Mouse (Mus musculus): ENCODE data around the gene Pdzd11. TPM values are rescaled to one million over a fixed set of nuclear protein-coding genes. Genes with fewer than 3 reads are reported as not detected.

Pdzd11 gene
- total and polyA plus RNA-seq, 3 experiments, result 41.3 to 66.5 TPM; not detected in 1

DNA sequence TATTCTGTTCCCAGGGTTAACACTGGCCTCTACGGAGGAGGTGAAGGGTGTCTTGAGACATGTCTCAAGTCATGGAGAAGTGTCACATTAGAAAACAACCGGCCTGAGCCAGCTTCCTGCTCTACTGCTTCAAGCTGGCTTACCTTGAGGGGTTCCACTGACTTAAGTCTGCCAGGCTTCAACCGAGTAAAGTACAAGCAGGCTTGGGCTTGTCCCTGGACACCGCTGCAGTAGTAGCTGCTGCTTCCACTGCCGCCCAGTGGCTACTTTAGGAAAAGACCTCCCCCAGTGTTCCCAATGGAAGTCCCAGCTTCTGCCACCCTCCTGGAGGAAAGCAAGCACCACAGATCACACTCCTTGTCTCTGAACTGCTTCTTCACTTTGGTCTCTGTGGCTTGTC is 28.9 kb downstream of the Pdzd11 start:
- no peak for DNase-seq (ENCODE audit: low read depth, low spot score)

DNA sequence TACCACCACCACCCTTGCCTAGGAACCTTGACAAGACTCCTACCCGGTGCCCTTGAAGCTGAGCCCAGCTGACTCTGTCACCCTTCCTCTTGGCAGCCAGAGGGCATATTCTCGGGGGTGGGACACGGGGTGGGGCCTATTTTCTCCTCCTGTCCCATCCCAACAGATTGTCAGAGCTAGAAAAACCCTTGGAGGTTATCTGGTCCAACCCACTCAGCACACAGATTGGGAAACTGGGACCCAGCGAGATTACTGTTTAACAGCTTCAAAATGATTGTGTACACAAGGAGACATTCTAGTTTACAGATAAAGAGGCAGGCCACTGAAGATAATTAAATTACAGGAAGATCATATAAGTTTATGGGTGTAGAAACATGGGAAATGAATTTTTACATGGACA is 31.6 kb downstream of the Pdzd11 start, which contains the start of gene P2ry4:
Gene P2ry4, minus strand, starts transcription at position 79 of the 400 bp plus-strand sequence.
- DNase-seq (ENCODE audit: low read depth, low spot score), result no peak
- Histone ChIP-seq H3K27ac (ENCODE audit: control insufficient read depth, low read depth, low read length) (no peak within 1 kb of the TSS), H3K27me3 (ENCODE audit: control insufficient read depth in 1 of 2, insufficient read depth in 2 of 2, low read length in 2 of 2) (no peaks in the 10 kb centered on the region), H3K9me3 (replicated peaks; ENCODE audit: insufficient read depth, low read length) (no peaks in the 10 kb centered on the region), H3K4me1 (ENCODE audit: control insufficient read depth in 1 of 2, insufficient read depth in 2 of 2, low read length in 2 of 2) (no peaks in the 10 kb centered on the region), H3K9ac (ENCODE audit: control insufficient read depth, low read depth, low read length, poor library complexity, severe bottlenecking) (no peak within 1 kb of the TSS), H3K36me3 (ENCODE audit: control insufficient read depth in 1 of 2, insufficient read depth in 2 of 2, low read length in 2 of 2) (no peaks in the 10 kb centered on the region), H3K4me3 (ENCODE audit: control insufficient read depth in 1 of 2, insufficient read depth in 1 of 2, low read depth in 2 of 2, low read length in 2 of 2) (no peak within 1 kb of the TSS), H3K79me2 (ENCODE audit: control insufficient read depth, insufficient read depth, low read length, poor library complexity) (no peaks in the 10 kb centered on the region)
- no peak for TF ChIP-seq UBTF (IDR thresholded peaks at IDR 0.05; ENCODE audit: borderline replicate concordance, insufficient read depth, low read depth, low read length)
- TF ChIP-seq MAFK (IDR thresholded peaks at IDR 0.05; ENCODE audit: borderline replicate concordance, low read depth, low read length), result no peak
- TF ChIP-seq MEF2A (IDR thresholded peaks at IDR 0.05; ENCODE audit: extremely low read depth, insufficient replicate concordance, low read depth, low read length, poor library complexity, severe bottlenecking), result no peak
- TF ChIP-seq RAD21 (IDR thresholded peaks at IDR 0.05; ENCODE audit: low read depth, low read length), result no peak
- TF ChIP-seq MAX (IDR thresholded peaks at IDR 0.05; ENCODE audit: low read length), result no peak
- TF ChIP-seq TAL1 (IDR thresholded peaks at IDR 0.05; ENCODE audit: low read length), result no peak
- no peak for TF ChIP-seq ETS1 (IDR thresholded peaks at IDR 0.05; ENCODE audit: low read depth, low read length)
- no peak for TF ChIP-seq CHD1 (IDR thresholded peaks at IDR 0.05; ENCODE audit: low read depth, low read length)
- TF ChIP-seq ZKSCAN1 (IDR thresholded peaks at IDR 0.05; ENCODE audit: low read depth, low read length), result no peak
- no peak for TF ChIP-seq RCOR1 (IDR thresholded peaks at IDR 0.05; ENCODE audit: low read depth, low read length)
- no peak for TF ChIP-seq KAT2A (conservative IDR thresholded peaks at IDR 0.05; ENCODE audit: low read depth, low read length)
- TF ChIP-seq USF2 (IDR thresholded peaks at IDR 0.05; ENCODE audit: borderline replicate concordance in 1 of 2, insufficient read depth in 1 of 2, low read depth in 1 of 2, low read length in 2 of 2), result no peak
- no peak for TF ChIP-seq GABPA (IDR thresholded peaks at IDR 0.05; ENCODE audit: low read depth, low read length)
- TF ChIP-seq POLR2AphosphoS2 (IDR thresholded peaks at IDR 0.05; ENCODE audit: low read length), result no peak
- no peak for TF ChIP-seq MAZ (IDR thresholded peaks at IDR 0.05; ENCODE audit: low read depth, low read length)
- no peak for TF ChIP-seq NRF1 (IDR thresholded peaks at IDR 0.05; ENCODE audit: insufficient read depth, low read depth, low read length, poor library complexity, severe bottlenecking)
- TF ChIP-seq CHD2 (IDR thresholded peaks at IDR 0.05; ENCODE audit: low read length), result no peak
- TF ChIP-seq MYC (IDR thresholded peaks at IDR 0.05; ENCODE audit: low read depth, low read length), result no peak

More for the DNA sequence above, 28.9 kb downstream of the Pdzd11 start:
- H3K27me3 ChIP-seq (ENCODE audit: control insufficient read depth in 1 of 2, insufficient read depth in 2 of 2, low read length in 2 of 2), result no peaks in the 10 kb centered on the region
- no peak overlapping the region for H3K4me3 ChIP-seq (ENCODE audit: control insufficient read depth in 1 of 2, insufficient read depth in 1 of 2, low read depth in 2 of 2, low read length in 2 of 2)
- no peaks in the 10 kb centered on the region for H3K4me1 ChIP-seq (ENCODE audit: control insufficient read depth in 1 of 2, insufficient read depth in 2 of 2, low read length in 2 of 2)
- H3K9ac ChIP-seq (ENCODE audit: control insufficient read depth, low read depth, low read length, poor library complexity, severe bottlenecking), result no peak overlapping the region
- no peaks in the 10 kb centered on the region for H3K36me3 ChIP-seq (ENCODE audit: control insufficient read depth in 1 of 2, insufficient read depth in 2 of 2, low read length in 2 of 2)
- no peaks in the 10 kb centered on the region for H3K9me3 ChIP-seq (replicated peaks; ENCODE audit: insufficient read depth, low read length)
- TF ChIP-seq SMC3 (IDR thresholded peaks at IDR 0.05; ENCODE audit: low read depth, low read length) (peak; percentile 41), RAD21 (IDR thresholded peaks at IDR 0.05; ENCODE audit: low read depth, low read length) (peak; percentile 21), UBTF (IDR thresholded peaks at IDR 0.05; ENCODE audit: borderline replicate concordance, insufficient read depth, low read depth, low read length) (no peak), CTCF (IDR thresholded peaks at IDR 0.05 in 2 of 3, conservative IDR thresholded peaks at IDR 0.05 in 1 of 3; ENCODE audit: control insufficient read depth in 1 of 3, insufficient read depth in 1 of 3, low read depth in 2 of 3, low read length in 3 of 3, poor library complexity in 1 of 3, severe bottlenecking in 1 of 3) (peak in 2 of 3 experiments; percentile 25 to 42; a peak in 4 of 6 replicates)
- H3K79me2 ChIP-seq (ENCODE audit: control insufficient read depth, insufficient read depth, low read length, poor library complexity), result no peaks in the 10 kb centered on the region
- no peak overlapping the region for H3K27ac ChIP-seq (ENCODE audit: control insufficient read depth, low read depth, low read length)

Other genes starting within 250 kb of the Pdzd11 start
- not detected in 2 replicates for gene Otud6a, start 197.6 kb downstream of the Pdzd11 start, total RNA-seq (2012; rRNA removed)
- not detected for gene Otud6a, start 197.6 kb downstream of the Pdzd11 start, polyA plus RNA-seq (2012; ENCODE audit: insufficient read depth in 1 of 2, insufficient read length in 2 of 2, low read depth in 1 of 2, low replicate concordance in 2 of 2, missing spikeins in 1 of 2)
- gene Awat2, start 183.9 kb downstream of the Pdzd11 start, total RNA-seq (2012; rRNA removed), result 0.65 and 0.78 TPM in 2 replicates
- under 1 TPM in 1 of 2 experiments, not detected in 1; 0.95 TPM for gene Awat2, start 183.9 kb downstream of the Pdzd11 start, polyA plus RNA-seq (2012; ENCODE audit: insufficient read depth in 1 of 2, insufficient read length in 2 of 2, low read depth in 1 of 2, low replicate concordance in 2 of 2, missing spikeins in 1 of 2)
- gene Igbp1, start 132.3 kb downstream of the Pdzd11 start, total RNA-seq (2012; rRNA removed), result 77.8 and 79.4 TPM in 2 replicates
- gene Igbp1, start 132.3 kb downstream of the Pdzd11 start, polyA plus RNA-seq (2012; ENCODE audit: insufficient read depth in 1 of 2, insufficient read length in 2 of 2, low read depth in 1 of 2, low replicate concordance in 2 of 2, missing spikeins in 1 of 2), result 10 to 100 TPM in 1 of 2 experiments, not detected in 1; 92.1 TPM
- not detected in 2 replicates for gene Dgat2l6, start 101.7 kb downstream of the Pdzd11 start, total RNA-seq (2012; rRNA removed)
- gene Dgat2l6, start 101.7 kb downstream of the Pdzd11 start, polyA plus RNA-seq (2012; ENCODE audit: insufficient read depth in 1 of 2, insufficient read length in 2 of 2, low read depth in 1 of 2, low replicate concordance in 2 of 2, missing spikeins in 1 of 2), result not detected
- not detected in 2 replicates for gene Awat1, start 54.3 kb downstream of the Pdzd11 start, total RNA-seq (2012; rRNA removed)
- not detected for gene Awat1, start 54.3 kb downstream of the Pdzd11 start, polyA plus RNA-seq (2012; ENCODE audit: insufficient read depth in 1 of 2, insufficient read length in 2 of 2, low read depth in 1 of 2, low replicate concordance in 2 of 2, missing spikeins in 1 of 2)
- not detected in 2 replicates for gene P2ry4, start 31.7 kb downstream of the Pdzd11 start, total RNA-seq (2012; rRNA removed)
- not detected for gene P2ry4, start 31.7 kb downstream of the Pdzd11 start, polyA plus RNA-seq (2012; ENCODE audit: insufficient read depth in 1 of 2, insufficient read length in 2 of 2, low read depth in 1 of 2, low replicate concordance in 2 of 2, missing spikeins in 1 of 2)
- gene Arr3, start 21.1 kb downstream of the Pdzd11 start, total RNA-seq (2012; rRNA removed), result not detected in 2 replicates
- not detected for gene Arr3, start 21.1 kb downstream of the Pdzd11 start, polyA plus RNA-seq (2012; ENCODE audit: insufficient read depth in 1 of 2, insufficient read length in 2 of 2, low read depth in 1 of 2, low replicate concordance in 2 of 2, missing spikeins in 1 of 2)
- gene Kif4, start 831 bp downstream of the Pdzd11 start, total RNA-seq (2012; rRNA removed), result 30.2 and 31.1 TPM in 2 replicates
- gene Kif4, start 831 bp downstream of the Pdzd11 start, polyA plus RNA-seq (2012; ENCODE audit: insufficient read depth in 1 of 2, insufficient read length in 2 of 2, low read depth in 1 of 2, low replicate concordance in 2 of 2, missing spikeins in 1 of 2), result 100 to 1,000 TPM in 1 of 2 experiments, 10 to 100 TPM in 1; 35.2 to 153 TPM
- not detected in 2 replicates for gene Gdpd2, start 103.3 kb upstream of the Pdzd11 start, total RNA-seq (2012; rRNA removed)
- not detected for gene Gdpd2, start 103.3 kb upstream of the Pdzd11 start, polyA plus RNA-seq (2012; ENCODE audit: insufficient read depth in 1 of 2, insufficient read length in 2 of 2, low read depth in 1 of 2, low replicate concordance in 2 of 2, missing spikeins in 1 of 2)
- gene Dlg3, start 141.2 kb upstream of the Pdzd11 start, total RNA-seq (2012; rRNA removed), result 2.2 and 2.4 TPM in 2 replicates
- 1 to 10 TPM in 1 of 2 experiments, not detected in 1; 2.8 TPM for gene Dlg3, start 141.2 kb upstream of the Pdzd11 start, polyA plus RNA-seq (2012; ENCODE audit: insufficient read depth in 1 of 2, insufficient read length in 2 of 2, low read depth in 1 of 2, low replicate concordance in 2 of 2, missing spikeins in 1 of 2)